8 mouse cellular contexts compared by ENCODE assay signal in the genomic region with DNA sequence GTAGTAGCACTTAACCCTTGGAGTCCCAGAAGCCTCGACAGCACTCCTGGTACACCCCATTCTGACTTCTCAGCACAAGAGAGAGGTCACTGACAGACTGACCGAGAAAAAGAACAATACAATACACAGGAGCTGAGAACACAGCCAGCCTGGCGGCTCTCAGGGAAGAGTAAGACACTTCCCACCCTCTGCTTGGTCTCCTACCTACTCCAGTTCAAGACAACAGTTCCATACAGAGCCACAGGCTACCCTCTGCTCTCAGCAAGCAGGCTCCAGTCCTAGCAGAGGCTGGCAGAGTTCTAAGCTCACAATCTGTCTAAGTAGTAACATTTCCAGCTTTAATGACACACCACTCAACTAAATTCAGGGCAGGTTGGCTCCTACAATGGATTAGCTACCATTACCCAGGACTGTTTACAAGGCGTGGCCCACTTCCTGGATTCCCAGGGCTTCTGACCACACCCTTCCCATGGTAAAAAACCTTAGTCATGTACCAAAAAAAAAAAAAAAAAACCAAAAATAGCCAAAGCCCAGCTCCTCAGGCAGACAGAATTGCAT. TPM values are rescaled to one million over a fixed set of nuclear protein-coding genes. Genes with fewer than 3 reads are reported as not detected.
DNase-seq lines count a peak whose midpoint lies in the region; ATAC-seq and TF ChIP-seq lines count a peak whose summit lies in the region.

No protein-coding gene starts in this region.

- no peak overlapping the region for H3K27ac ChIP-seq in forebrain, embryonic 15.5 days (replicated peaks)
- H3K27ac ChIP-seq in forebrain, postnatal 0 days (ENCODE audit: low read depth, low read length) = no peak overlapping the region
- H3K27ac ChIP-seq in embryonic fibroblast, embryonic 13.5 days (ENCODE audit: insufficient read depth, low read length) = peak overlapping the region; percentile 98
- H3K27ac ChIP-seq in liver, embryonic 11.5 days (ENCODE audit: low read depth, low read length) = peak overlapping the region; percentile 98

- no peaks in the 10 kb centered on the region for H3K27me3 ChIP-seq in forebrain, embryonic 15.5 days
- H3K27me3 ChIP-seq in forebrain, postnatal 0 days (ENCODE audit: insufficient read depth, low read length) = no peaks in the 10 kb centered on the region
- H3K27me3 ChIP-seq in liver, embryonic 11.5 days (replicated peaks; ENCODE audit: control insufficient read depth, insufficient read depth, low read length) = no peaks in the 10 kb centered on the region

- no peaks in the 10 kb centered on the region for H3K36me3 ChIP-seq in forebrain, embryonic 15.5 days
- no peaks in the 10 kb centered on the region for H3K36me3 ChIP-seq in forebrain, postnatal 0 days (ENCODE audit: insufficient read depth)
- no peaks in the 10 kb centered on the region for H3K36me3 ChIP-seq in liver, embryonic 11.5 days (ENCODE audit: control insufficient read depth, insufficient read depth, low read length)

- no peaks in the 10 kb centered on the region for H3K9me3 ChIP-seq in forebrain, embryonic 15.5 days
- H3K9me3 ChIP-seq in forebrain, postnatal 0 days (ENCODE audit: low read length) = no peaks in the 10 kb centered on the region
- no peaks in the 10 kb centered on the region for H3K9me3 ChIP-seq in liver, embryonic 11.5 days (ENCODE audit: control insufficient read depth, low read length)

- DNase-seq in forebrain, postnatal 0 days = no peak
- DNase-seq in CD4-positive helper T cell, adult 2 months (ENCODE audit: low read depth, low spot score) = peak; percentile 42
- no peak for DNase-seq in liver, embryonic 11.5 days (ENCODE audit: low spot score)
- no peak for DNase-seq in right cerebral cortex, postnatal 4 days
- DNase-seq in thymus, postnatal 36 days = no peak
- DNase-seq in right cerebral cortex, postnatal 36 days (ENCODE audit: low spot score in 2 of 2) = no peak

- peak; percentile 87 for TF ChIP-seq POLR2A in embryonic fibroblast, embryonic 13.5 days (IDR thresholded peaks at IDR 0.05; ENCODE audit: low read depth, low read length)

- peaks cover 40% of the 10 kb centered on the region for H3K4me1 ChIP-seq in forebrain, embryonic 15.5 days
- peaks cover 11% of the 10 kb centered on the region for H3K4me1 ChIP-seq in forebrain, postnatal 0 days (ENCODE audit: insufficient read depth)
- H3K4me1 ChIP-seq in embryonic fibroblast, embryonic 13.5 days (ENCODE audit: control insufficient read depth, insufficient read depth, low read length) = no peaks in the 10 kb centered on the region
- H3K4me1 ChIP-seq in liver, embryonic 11.5 days (replicated peaks; ENCODE audit: control insufficient read depth, insufficient read depth, low read length) = peaks cover 46% of the 10 kb centered on the region

- ATAC-seq in forebrain, embryonic 15.5 days (replicated peaks) = no peak
- ATAC-seq in forebrain, postnatal 0 days = no peak
- ATAC-seq in liver, embryonic 11.5 days (replicated peaks; ENCODE audit: low FRiP score) = no peak

- no peak for TF ChIP-seq CTCF in forebrain, postnatal 0 days (IDR thresholded peaks at IDR 0.05; ENCODE audit: low read depth)
- TF ChIP-seq CTCF in embryonic fibroblast, embryonic 13.5 days (IDR thresholded peaks at IDR 0.05; ENCODE audit: borderline replicate concordance, insufficient read depth, low read length) = no peak

- WGBS in forebrain, embryonic 15.5 days = 61% methylated on average over 4 of the region's 4 CpGs
- 59% methylated on average over 4 of the region's 4 CpGs for WGBS in forebrain, postnatal 0 days
- 44% methylated on average over 4 of the region's 4 CpGs for WGBS in liver, embryonic 11.5 days

- no peak overlapping the region for H3K4me3 ChIP-seq in forebrain, embryonic 15.5 days
- H3K4me3 ChIP-seq in forebrain, postnatal 0 days (ENCODE audit: low read depth, low read length) = no peak overlapping the region
- H3K4me3 ChIP-seq in embryonic fibroblast, embryonic 13.5 days (ENCODE audit: insufficient read depth, low read length) = peak overlapping the region; percentile 80
- 0 out of 2 replicates have a peak overlapping the region, but pooled peaks have one; percentile 3 for H3K4me3 ChIP-seq in liver, embryonic 11.5 days (ENCODE audit: low read depth, low read length)

- peak overlapping the region; percentile 10; the same call in 1 of the 2 replicates for H3K9ac ChIP-seq in forebrain, embryonic 15.5 days (replicated peaks)
- H3K9ac ChIP-seq in forebrain, postnatal 0 days = no peak overlapping the region
- H3K9ac ChIP-seq in liver, embryonic 11.5 days (ENCODE audit: low read depth, low read length) = peak overlapping the region; percentile 56

- H3K4me2 ChIP-seq in forebrain, embryonic 15.5 days (replicated peaks) = no peak overlapping the region
- no peak overlapping the region for H3K4me2 ChIP-seq in forebrain, postnatal 0 days (ENCODE audit: low read depth)
- peak overlapping the region; percentile 78 for H3K4me2 ChIP-seq in liver, embryonic 11.5 days

RNA-seq across cellular contexts. Expression of a gene that starts 33.6 kb away (rescaled TPM):
- polyA plus RNA-seq in forebrain, embryonic 15.5 days (2015; fragmentation: Nextera tagmentation; extraction: Ambion mirVana) = 19.5 and 23.3 TPM in 2 replicates
- 8.5 and 13.3 TPM in 2 replicates for total RNA-seq in forebrain, postnatal 0 days (2014; rRNA removed)
- 9.0 and 10.3 TPM in 2 replicates for polyA plus RNA-seq in forebrain, postnatal 0 days (2015; fragmentation: Nextera tagmentation; extraction: Ambion mirVana)
- 24.9 and 35.7 TPM in 2 replicates for polyA plus RNA-seq in embryonic fibroblast, embryonic 13.5 days (2011; ENCODE audit: insufficient read length, low read depth, missing spikeins)
- polyA plus RNA-seq in liver, embryonic 11.5 days (2014; fragmentation: Nextera tagmentation; extraction: Ambion mirVana) = 26.8 and 27.9 TPM in 2 replicates

RNA-seq across cellular contexts. Expression of a gene that starts 36.1 kb away (rescaled TPM):
- 1.2 and 1.7 TPM in 2 replicates for polyA plus RNA-seq in forebrain, embryonic 15.5 days (2015; fragmentation: Nextera tagmentation; extraction: Ambion mirVana)
- total RNA-seq in forebrain, postnatal 0 days (2014; rRNA removed) = 2.2 and 2.6 TPM in 2 replicates
- polyA plus RNA-seq in forebrain, postnatal 0 days (2015; fragmentation: Nextera tagmentation; extraction: Ambion mirVana) = 2.0 and 2.9 TPM in 2 replicates
- polyA plus RNA-seq in embryonic fibroblast, embryonic 13.5 days (2011; ENCODE audit: insufficient read length, low read depth, missing spikeins) = 1.3 and 3.5 TPM in 2 replicates
- 7.5 and 8.2 TPM in 2 replicates for polyA plus RNA-seq in liver, embryonic 11.5 days (2014; fragmentation: Nextera tagmentation; extraction: Ambion mirVana)

RNA-seq across cellular contexts. Expression of a gene that starts 52.5 kb away (rescaled TPM):
- 12.9 and 14.3 TPM in 2 replicates for polyA plus RNA-seq in forebrain, embryonic 15.5 days (2015; fragmentation: Nextera tagmentation; extraction: Ambion mirVana)
- 9.9 and 14.2 TPM in 2 replicates for total RNA-seq in forebrain, postnatal 0 days (2014; rRNA removed)
- 8.6 and 10.2 TPM in 2 replicates for polyA plus RNA-seq in forebrain, postnatal 0 days (2015; fragmentation: Nextera tagmentation; extraction: Ambion mirVana)
- polyA plus RNA-seq in embryonic fibroblast, embryonic 13.5 days (2011; ENCODE audit: insufficient read length, low read depth, missing spikeins) = 0.60 and 1.5 TPM in 2 replicates
- polyA plus RNA-seq in liver, embryonic 11.5 days (2014; fragmentation: Nextera tagmentation; extraction: Ambion mirVana) = 3.9 and 4.2 TPM in 2 replicates

Comparison
In these comparisons a context has a peak if more than half of its experiments do, and no peak if none do; other contexts are left out.
1. H3K27ac ChIP-seq: peak in embryonic fibroblast, embryonic 13.5 days (single experiment) and liver, embryonic 11.5 days (single experiment); none in forebrain, embryonic 15.5 days (single experiment) and forebrain, postnatal 0 days (single experiment).
2. H3K4me3 ChIP-seq: peak in embryonic fibroblast, embryonic 13.5 days (single experiment) and liver, embryonic 11.5 days (single experiment); none in forebrain, embryonic 15.5 days (single experiment) and forebrain, postnatal 0 days (single experiment).